20 mouse cellular contexts compared by ENCODE assay signal in the genomic region with DNA sequence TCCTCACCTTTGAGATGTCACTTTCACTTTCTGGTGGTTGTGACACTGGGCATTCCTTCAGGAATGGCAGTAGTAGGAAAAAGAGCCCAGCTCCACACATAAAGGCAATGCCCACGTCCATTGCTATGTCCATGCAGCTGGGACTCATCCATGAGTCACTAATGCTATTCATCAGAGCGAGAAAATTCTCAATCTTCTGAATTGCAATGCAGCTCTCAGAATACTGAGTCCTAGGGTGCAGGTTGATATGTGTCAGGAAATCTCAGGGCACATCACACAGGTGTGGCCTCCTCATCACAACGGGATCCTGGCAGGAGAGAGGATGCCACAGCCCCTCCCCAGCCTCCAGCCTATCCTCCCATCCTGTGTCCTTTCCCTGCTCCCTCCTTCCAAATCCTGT.
A peak's percentile ranks its signal among the peaks of the same experiment; 100 is the strongest.
DNase-seq lines count a peak whose midpoint lies in the region; ATAC-seq and TF ChIP-seq lines count a peak whose summit lies in the region.
"Had no signal": no experiment of that assay in that cellular context is flagged by ENCODE, and none has a peak within 500 bp of the region (broad histone marks: within the 10 kb centered on the region; RNA-seq: fewer than 3 reads in every experiment).

No protein-coding gene starts in this region.

- H3K27ac ChIP-seq in forebrain, embryonic 11.5 days (ENCODE audit: low read depth, low read length) = no peak overlapping the region
- H3K27ac ChIP-seq in forebrain, embryonic 12.5 days = no peak overlapping the region
- no peak overlapping the region for H3K27ac ChIP-seq in heart, embryonic 10.5 days
- H3K27ac ChIP-seq in intestine, postnatal 0 days (ENCODE audit: low read depth, low read length) = no peak overlapping the region
- no peak overlapping the region for H3K27ac ChIP-seq in hindbrain, embryonic 12.5 days
- H3K27ac ChIP-seq: embryonic facial prominence, embryonic 10.5 days; embryonic facial prominence, embryonic 12.5 days; forebrain, embryonic 13.5 days; forebrain, embryonic 15.5 days had no signal

- ATAC-seq in forebrain, embryonic 11.5 days (replicated peaks; ENCODE audit: low FRiP score) = no peak
- ATAC-seq in forebrain, embryonic 12.5 days (ENCODE audit: low FRiP score) = no peak
- ATAC-seq in Patski = peak; percentile 26
- ATAC-seq in intestine, postnatal 0 days = no peak
- no peak for ATAC-seq in hindbrain, embryonic 12.5 days (ENCODE audit: low FRiP score)
- ATAC-seq: forebrain, embryonic 13.5 days; forebrain, embryonic 15.5 days; forebrain, postnatal 0 days had no signal

- H3K9me3 ChIP-seq in forebrain, embryonic 11.5 days (ENCODE audit: control insufficient read depth, low read length) = no peaks in the 10 kb centered on the region
- no peaks in the 10 kb centered on the region for H3K9me3 ChIP-seq in forebrain, embryonic 12.5 days
- H3K9me3 ChIP-seq in heart, embryonic 10.5 days = no peaks in the 10 kb centered on the region
- no peaks in the 10 kb centered on the region for H3K9me3 ChIP-seq in intestine, postnatal 0 days (ENCODE audit: control insufficient read depth)
- no peaks in the 10 kb centered on the region for H3K9me3 ChIP-seq in hindbrain, embryonic 12.5 days (replicated peaks)
- H3K9me3 ChIP-seq: embryonic facial prominence, embryonic 10.5 days; embryonic facial prominence, embryonic 12.5 days; forebrain, embryonic 13.5 days; forebrain, embryonic 15.5 days had no signal

- POLR2A ChIA-PET in Patski (lab: Charles Lee) = no interaction called here

- H3K4me3 ChIP-seq in forebrain, embryonic 11.5 days (ENCODE audit: low read depth, low read length) = no peak overlapping the region
- no peak overlapping the region for H3K4me3 ChIP-seq in forebrain, embryonic 12.5 days (replicated peaks)
- no peak overlapping the region for H3K4me3 ChIP-seq in heart, embryonic 10.5 days
- H3K4me3 ChIP-seq in intestine, postnatal 0 days (ENCODE audit: low read depth, low read length) = no peak overlapping the region
- no peak overlapping the region for H3K4me3 ChIP-seq in hindbrain, embryonic 12.5 days
- H3K4me3 ChIP-seq: embryonic facial prominence, embryonic 10.5 days; embryonic facial prominence, embryonic 12.5 days; forebrain, embryonic 13.5 days; forebrain, embryonic 15.5 days had no signal

- intact Hi-C loops in heart, postnatal 36 days (cut with DNase I) = no loop called here

- WGBS in forebrain, embryonic 11.5 days = 78% methylated on average over 3 of the region's 3 CpGs
- 68% methylated on average over 3 of the region's 3 CpGs for WGBS in forebrain, embryonic 12.5 days
- WGBS in heart, embryonic 10.5 days = 50% methylated on average over 3 of the region's 3 CpGs
- 69% methylated on average over 3 of the region's 3 CpGs for WGBS in intestine, postnatal 0 days
- whole genome bisulfite sequencing in hindbrain, embryonic 12.5 days = 69% methylated on average over 3 of the region's 3 CpGs

- no peaks in the 10 kb centered on the region for H3K27me3 ChIP-seq in forebrain, embryonic 11.5 days (ENCODE audit: control insufficient read depth, insufficient read depth, low read length)
- no peaks in the 10 kb centered on the region for H3K27me3 ChIP-seq in forebrain, embryonic 12.5 days
- H3K27me3 ChIP-seq in heart, embryonic 10.5 days (ENCODE audit: insufficient read depth, poor library complexity, severe bottlenecking) = no peaks in the 10 kb centered on the region
- no peaks in the 10 kb centered on the region for H3K27me3 ChIP-seq in Patski
- H3K27me3 ChIP-seq in intestine, postnatal 0 days (replicated peaks; ENCODE audit: control insufficient read depth, insufficient read depth, low read length) = no peaks in the 10 kb centered on the region
- H3K27me3 ChIP-seq in hindbrain, embryonic 12.5 days = no peaks in the 10 kb centered on the region
- H3K27me3 ChIP-seq: embryonic facial prominence, embryonic 12.5 days; forebrain, embryonic 13.5 days; forebrain, embryonic 15.5 days had no signal

- peak; percentile 8 for DNase-seq in forebrain, embryonic 11.5 days (ENCODE audit: low spot score)
- peak; percentile 14 for DNase-seq in heart, embryonic 10.5 days (ENCODE audit: low spot score)
- no peak for DNase-seq in heart, postnatal 36 days
- DNase-seq in Muller cell, postnatal 12 days (ENCODE audit: inconsistent ontology term) = peak; percentile 77
- no peak for DNase-seq in Patski (ENCODE audit: low read depth, low spot score)
- DNase-seq: adrenal gland, adult 8-10 months; adrenal gland, postnatal 14 days; cerebellum, adult 11-12 months; cerebellum, adult 2 months; cerebellum, adult 9-10 months; cerebellum, postnatal 10 days; cerebellum, postnatal 25 days; forebrain, postnatal 0 days had no signal

- H3K4me2 ChIP-seq in forebrain, embryonic 11.5 days (ENCODE audit: low read depth, low read length, severe bottlenecking) = no peak overlapping the region
- H3K4me2 ChIP-seq in forebrain, embryonic 12.5 days = no peak overlapping the region
- H3K4me2 ChIP-seq in intestine, postnatal 0 days (replicated peaks; ENCODE audit: low read depth) = no peak overlapping the region
- no peak overlapping the region for H3K4me2 ChIP-seq in hindbrain, embryonic 12.5 days (replicated peaks)
- H3K4me2 ChIP-seq: embryonic facial prominence, embryonic 12.5 days; forebrain, embryonic 13.5 days; forebrain, embryonic 15.5 days had no signal

- CTCF ChIA-PET in Patski (lab: Charles Lee) = no interaction called here

- H3K9ac ChIP-seq in forebrain, embryonic 11.5 days (ENCODE audit: low read length) = no peak overlapping the region
- H3K9ac ChIP-seq in forebrain, embryonic 12.5 days = no peak overlapping the region
- H3K9ac ChIP-seq in intestine, postnatal 0 days (ENCODE audit: low read depth, low read length) = no peak overlapping the region
- no peak overlapping the region for H3K9ac ChIP-seq in hindbrain, embryonic 12.5 days
- H3K9ac ChIP-seq: embryonic facial prominence, embryonic 12.5 days; forebrain, embryonic 13.5 days; forebrain, embryonic 15.5 days; forebrain, postnatal 0 days had no signal

- H3K36me3 ChIP-seq in forebrain, embryonic 11.5 days (ENCODE audit: control insufficient read depth, insufficient read depth, low read length) = no peaks in the 10 kb centered on the region
- no peaks in the 10 kb centered on the region for H3K36me3 ChIP-seq in forebrain, embryonic 12.5 days (replicated peaks)
- H3K36me3 ChIP-seq in heart, embryonic 10.5 days = no peaks in the 10 kb centered on the region
- no peaks in the 10 kb centered on the region for H3K36me3 ChIP-seq in intestine, postnatal 0 days (ENCODE audit: control insufficient read depth, insufficient read depth)
- no peaks in the 10 kb centered on the region for H3K36me3 ChIP-seq in hindbrain, embryonic 12.5 days
- H3K36me3 ChIP-seq: embryonic facial prominence, embryonic 10.5 days; embryonic facial prominence, embryonic 12.5 days; forebrain, embryonic 15.5 days had no signal

- in situ Hi-C loops in Patski (cut with MboI; ENCODE audit: low pct_unique_long_range_greater_than_20kb) = no loop called here

- TF ChIP-seq CTCF in Patski (IDR thresholded peaks at IDR 0.05) = no peak
- TF ChIP-seq CTCF in intestine, postnatal 0 days (IDR thresholded peaks at IDR 0.05; ENCODE audit: low read depth) = no peak

- H3K4me1 ChIP-seq in forebrain, embryonic 11.5 days (replicated peaks; ENCODE audit: control insufficient read depth, insufficient read depth, low read length) = no peaks in the 10 kb centered on the region
- no peaks in the 10 kb centered on the region for H3K4me1 ChIP-seq in forebrain, embryonic 12.5 days
- no peaks in the 10 kb centered on the region for H3K4me1 ChIP-seq in heart, embryonic 10.5 days
- no peaks in the 10 kb centered on the region for H3K4me1 ChIP-seq in intestine, postnatal 0 days (replicated peaks; ENCODE audit: control insufficient read depth, insufficient read depth, low read length)
- no peaks in the 10 kb centered on the region for H3K4me1 ChIP-seq in hindbrain, embryonic 12.5 days
- H3K4me1 ChIP-seq: embryonic facial prominence, embryonic 10.5 days; embryonic facial prominence, embryonic 12.5 days; forebrain, embryonic 13.5 days; forebrain, embryonic 15.5 days had no signal

Comparison
In these comparisons a context has a peak if more than half of its experiments do, and no peak if none do; other contexts are left out.
1. DNase-seq: peak in forebrain, embryonic 11.5 days (single experiment), heart, embryonic 10.5 days (single experiment) and Muller cell, postnatal 12 days (single experiment); none in heart, postnatal 36 days (0 of 2) and Patski (single experiment).